Mouse (Mus musculus) megakaryocyte-erythroid progenitor cell, adult 5-6 weeks (primary cell): Measurements from ENCODE around the gene Slc5a7. TPM values are rescaled to one million over a fixed set of nuclear protein-coding genes. Genes with fewer than 3 reads are reported as not detected.

Source experiments
- ATAC-seq: replicated peaks from 2 replicates; pipeline ENCODE4 v1.8.0; 2016; ENCODE audit warnings: mild to moderate bottlenecking, inconsistent platforms; ENCODE audit not compliant: severe bottlenecking, poor library complexity, low FRiP score, low TSS enrichment
- total RNA-seq, 2 experiments: library from RNA; stranded (forward) in 1 of 2; stranded (reverse) in 1 of 2; fragments of 200-1000, 215-1000 nt in 1 of 2; fragments of >200 nt in 1 of 2; fragmentation: Nextera tagmentation in 1 of 2; gene quantifications; 2 replicates each; pipeline ENCODE4 v1.2.3; 2014 to 2017

Slc5a7 gene
- total RNA-seq (2014; fragmentation: Nextera tagmentation) (not detected in 2 replicates), total RNA-seq (2017) (not detected in 2 replicates)

DNA sequence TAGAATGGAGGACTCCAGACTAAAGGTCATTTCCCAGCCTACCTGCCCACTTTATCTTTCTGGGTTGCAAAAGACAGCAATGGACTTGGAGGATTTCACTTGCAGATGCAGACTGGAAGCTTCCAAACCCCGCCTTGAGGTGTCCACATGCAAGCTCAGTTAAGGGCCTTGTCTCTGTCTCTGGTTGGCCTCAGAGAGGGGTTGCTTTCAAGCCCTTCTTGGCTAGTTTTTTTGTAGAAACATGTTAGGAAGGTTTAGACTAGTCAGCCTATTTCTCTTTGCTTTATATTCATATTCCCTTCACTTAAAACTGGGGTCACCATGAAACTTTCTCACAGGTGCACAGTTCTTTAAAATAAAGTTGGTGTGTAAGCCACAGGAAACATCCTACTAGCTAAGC is at the start of gene Slc5a7:
Gene Slc5a7, minus strand, starts transcription at position 101 of the 400 bp plus-strand sequence.
- ATAC-seq: no peak

DNA sequence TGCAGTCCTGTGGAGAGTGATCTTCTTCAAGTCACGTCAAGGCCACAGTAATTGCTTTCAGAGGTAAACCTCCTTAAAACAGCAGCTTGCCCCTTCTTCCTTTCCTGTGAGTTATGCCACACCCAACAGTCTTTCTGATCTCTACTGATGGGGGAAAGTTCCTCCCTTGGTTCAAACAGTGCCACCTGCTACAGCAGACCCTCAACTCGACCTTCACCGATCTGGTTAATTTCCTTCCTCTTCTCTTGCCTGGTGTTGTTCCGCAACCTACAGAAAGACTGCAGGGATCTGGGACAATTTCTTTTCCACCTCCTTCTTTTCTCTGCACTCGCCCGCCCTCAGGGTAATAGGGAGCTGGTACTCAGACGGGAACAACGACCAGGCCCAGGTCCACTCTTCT is 48.8 kb upstream of the Slc5a7 start:
- 0 out of 2 replicates have a peak, but pooled peaks have one; percentile 18 for ATAC-seq

DNA sequence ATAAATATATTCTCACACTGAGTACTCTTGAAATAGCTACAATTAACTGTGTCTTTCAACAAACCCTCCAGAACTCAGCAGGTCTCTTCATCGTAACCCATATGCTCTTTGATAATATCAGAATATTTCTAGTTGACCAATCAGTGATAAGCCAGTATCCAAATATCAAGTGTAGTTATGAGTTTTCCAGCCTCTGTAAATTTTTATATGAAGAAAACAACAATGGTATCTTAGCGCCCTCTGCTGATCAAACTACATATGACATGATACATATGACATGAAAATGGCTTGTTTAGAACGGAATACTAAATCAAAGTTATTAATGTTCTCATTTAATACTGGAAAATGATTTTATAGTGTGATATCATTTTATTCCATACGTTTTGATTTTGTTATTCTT is 44.6 kb upstream of the Slc5a7 start:
- ATAC-seq: no peak

DNA sequence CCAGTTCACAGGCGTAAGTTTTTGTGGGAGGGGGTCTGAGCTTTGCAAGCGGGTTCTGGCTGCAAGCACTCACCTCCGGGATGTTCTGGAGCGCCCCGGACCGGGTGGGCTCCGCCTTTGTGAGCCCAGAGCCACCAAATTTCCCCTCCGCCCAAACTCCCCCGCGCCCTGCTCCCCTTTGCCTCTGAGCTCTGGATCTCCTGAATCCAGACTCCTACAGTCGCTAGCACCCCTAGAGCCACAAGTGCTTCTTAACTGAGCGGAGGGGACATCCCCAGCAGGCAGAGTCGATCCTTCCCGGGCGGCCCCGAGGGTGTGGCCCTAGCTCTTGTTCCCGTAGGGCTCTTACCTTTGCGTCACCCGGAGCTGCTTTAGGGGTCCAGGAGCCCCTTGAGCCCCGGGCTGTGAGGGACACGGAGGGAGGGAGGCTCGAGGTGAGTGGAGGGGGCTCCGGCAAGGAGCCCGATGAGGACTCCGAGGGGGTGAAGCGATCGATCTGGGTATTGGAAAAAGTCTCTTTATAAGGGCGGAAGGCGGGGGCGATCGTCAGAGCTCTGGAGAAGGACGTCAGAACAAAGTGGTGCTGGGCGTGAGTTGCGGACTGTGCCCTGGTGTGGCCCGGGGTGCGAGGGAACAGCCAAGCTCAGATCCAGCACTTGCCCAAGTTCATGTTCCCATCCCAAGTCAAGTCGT is 456 bp downstream of the Slc5a7 start:
- ATAC-seq: no peak

DNA sequence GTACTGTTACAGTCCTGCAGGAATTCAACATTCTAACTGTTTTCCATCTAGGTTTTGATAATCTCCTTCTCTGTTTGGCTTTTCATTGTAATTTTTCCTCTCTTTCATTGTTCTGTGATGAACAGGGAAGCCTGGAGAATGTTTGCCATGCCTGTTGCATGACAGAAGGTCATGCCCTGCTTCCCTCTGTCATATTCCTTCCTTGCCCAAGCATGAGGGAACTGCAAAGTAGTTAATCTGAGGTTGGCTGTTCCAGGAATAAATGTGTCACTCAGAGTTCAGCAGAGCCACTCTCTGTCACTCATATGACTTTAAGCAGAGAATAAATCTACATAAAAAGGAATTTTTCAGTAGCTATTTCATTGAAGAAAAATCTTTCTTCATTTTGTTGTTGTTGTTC is 48.1 kb downstream of the Slc5a7 start:
- ATAC-seq: no peak

DNA sequence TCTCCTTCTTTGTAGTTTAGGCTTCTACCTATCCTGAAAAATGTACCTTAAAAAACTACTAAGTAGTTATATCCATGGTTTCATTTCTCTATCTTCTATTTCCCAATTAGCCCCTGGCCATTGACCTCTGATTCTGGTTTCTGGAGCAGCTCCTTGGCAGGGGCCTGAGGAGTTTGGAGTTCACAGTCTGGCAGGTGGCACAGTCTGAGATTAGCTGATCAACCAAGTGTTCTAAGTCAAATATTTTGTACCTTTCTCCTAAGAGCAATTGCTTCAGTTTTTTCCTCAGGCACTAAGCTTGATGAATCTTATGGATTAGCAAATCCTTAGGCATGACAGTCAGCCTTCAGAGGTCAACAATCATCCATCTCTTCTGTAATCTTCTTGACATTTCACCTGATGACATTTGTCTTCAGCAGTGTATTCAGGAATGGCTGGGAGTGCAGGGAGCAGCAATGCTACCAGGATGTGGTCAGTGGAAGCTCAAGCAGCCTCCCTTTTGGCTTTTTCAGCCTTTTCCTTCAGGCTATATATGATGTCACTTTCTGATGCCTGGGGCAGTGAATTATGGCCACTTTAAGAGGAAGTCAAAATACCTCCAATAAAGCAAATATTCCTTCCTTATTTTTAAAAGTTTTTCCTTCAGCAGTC is 55.1 kb downstream of the Slc5a7 start:
- ATAC-seq: no peak

DNA sequence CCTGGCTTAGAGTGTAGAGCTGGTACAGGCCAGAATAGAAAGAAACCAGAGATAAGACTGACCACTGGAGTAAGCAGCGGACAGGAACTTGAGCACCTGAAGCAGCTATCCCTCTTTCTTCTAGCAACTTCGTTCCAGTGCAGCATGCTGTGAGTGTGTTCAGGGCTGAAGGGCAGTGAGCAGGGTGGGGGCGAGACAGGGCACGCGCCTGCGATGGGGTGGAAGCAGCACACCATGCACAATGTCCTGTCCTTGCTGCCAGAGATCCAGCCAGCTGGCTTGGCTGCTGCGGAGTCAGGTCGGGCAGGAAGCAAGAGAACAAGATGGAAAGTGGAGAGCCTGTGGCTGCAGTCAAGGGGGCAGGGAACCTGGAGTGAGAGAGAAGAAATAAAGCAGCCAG is 59.4 kb downstream of the Slc5a7 start:
- ATAC-seq: no peak
